Mouse (Mus musculus): Measurements from ENCODE around the gene Akap13.
A peak's percentile ranks its signal among the peaks of the same experiment; 100 is the strongest.

Gene Akap13

GRCm38 (mm10) chr7:75633393-75633792 lies 178.1 kb downstream of the Akap13 start:
- DNase-seq (ENCODE audit: low read depth, low spot score): no peak

GRCm38 (mm10) chr7:75633807-75634526 lies 178.6 kb downstream of the Akap13 start:
- no peak for DNase-seq (ENCODE audit: low read depth, low spot score)

GRCm38 (mm10) chr7:75638769-75639168 lies 183.4 kb downstream of the Akap13 start:
- DNase-seq (ENCODE audit: low read depth, low spot score): no peak

- DNase-seq (ENCODE audit: low read depth, low spot score): peak; percentile 73
These were observed 184.2 kb downstream of the Akap13 start for GRCm38 (mm10) chr7:75639541-75639940.

GRCm38 (mm10) chr7:75640074-75640473 lies 184.7 kb downstream of the Akap13 start:
- no peak for DNase-seq (ENCODE audit: low read depth, low spot score)

- DNase-seq (ENCODE audit: low read depth, low spot score): no peak
These were observed 185.3 kb downstream of the Akap13 start for GRCm38 (mm10) chr7:75640671-75641070.

- no peak for DNase-seq (ENCODE audit: low read depth, low spot score)
These were observed 186.3 kb downstream of the Akap13 start for GRCm38 (mm10) chr7:75641415-75642177.

GRCm38 (mm10) chr7:75642178-75642777 lies 186.9 kb downstream of the Akap13 start:
- DNase-seq (ENCODE audit: low read depth, low spot score): peak; percentile 31

GRCm38 (mm10) chr7:75642846-75643563 lies 187.7 kb downstream of the Akap13 start:
- DNase-seq (ENCODE audit: low read depth, low spot score): no peak

GRCm38 (mm10) chr7:75643986-75644385 lies 188.7 kb downstream of the Akap13 start:
- DNase-seq (ENCODE audit: low read depth, low spot score): peak; percentile 41

GRCm38 (mm10) chr7:75644585-75644984 lies 189.3 kb downstream of the Akap13 start:
- no peak for DNase-seq (ENCODE audit: low read depth, low spot score)

- no peak for DNase-seq (ENCODE audit: low read depth, low spot score)
These were observed 190.0 kb downstream of the Akap13 start for GRCm38 (mm10) chr7:75645156-75645933.

- no peak for DNase-seq (ENCODE audit: low read depth, low spot score)
These were observed 192.7 kb downstream of the Akap13 start for GRCm38 (mm10) chr7:75648051-75648450.

GRCm38 (mm10) chr7:75648961-75649360 lies 193.6 kb downstream of the Akap13 start:
- no peak for DNase-seq (ENCODE audit: low read depth, low spot score)

GRCm38 (mm10) chr7:75649966-75650365 lies 194.6 kb downstream of the Akap13 start:
- DNase-seq (ENCODE audit: low read depth, low spot score): no peak

- DNase-seq (ENCODE audit: low read depth, low spot score): no peak
These were observed 198.5 kb downstream of the Akap13 start for GRCm38 (mm10) chr7:75653684-75654317.

- no peak for DNase-seq (ENCODE audit: low read depth, low spot score)
These were observed 200.1 kb downstream of the Akap13 start for GRCm38 (mm10) chr7:75655180-75656074.

- DNase-seq (ENCODE audit: low read depth, low spot score): no peak
These were observed 201.0 kb downstream of the Akap13 start for GRCm38 (mm10) chr7:75656297-75656852.

- no peak for DNase-seq (ENCODE audit: low read depth, low spot score)
These were observed 201.6 kb downstream of the Akap13 start for GRCm38 (mm10) chr7:75656896-75657295.
